Mouse (Mus musculus) liver, embryonic 13.5 days (tissue): ENCODE measurements around the gene Mgea5. TPM values are rescaled to one million over a fixed set of nuclear protein-coding genes. Genes with fewer than 3 reads are reported as not detected.

Source experiments
- ATAC-seq: fragments of 200-750 bp; cut with Nextera tagmentation; 2 replicates; pipeline ENCODE4 v1.8.0; 2017; ENCODE audit warnings: low read depth, mild to moderate bottlenecking, moderate number of reproducible peaks, moderate library complexity
- DNase-seq: peaks from one replicate; pipeline ENCODE4 v3.0.0; 2022
- H3K27ac ChIP-seq: fragments of 300-500 bp; sonication (generic); 2 replicates; pipeline ENCODE4 v1.5.1; 2015; ENCODE audit warnings: moderate library complexity, mild to moderate bottlenecking, inconsistent platforms
- H3K27me3 ChIP-seq: fragments of 300-500 bp; sonication (generic); 2 replicates; pipeline ENCODE4 v1.6.1; 2015; ENCODE audit warnings: mild to moderate bottlenecking, inconsistent platforms
- H3K36me3 ChIP-seq: fragments of 300-500 bp; sonication (generic); 2 replicates; pipeline ENCODE4 v1.6.1; 2015; ENCODE audit warnings: mild to moderate bottlenecking, inconsistent platforms
- H3K4me1 ChIP-seq: fragments of 300-500 bp; sonication (generic); replicated peaks from 2 replicates; pipeline ENCODE4 v1.6.1; 2015; ENCODE audit warnings: inconsistent platforms
- H3K4me2 ChIP-seq: fragments of 300-500 bp; sonication (generic); 2 replicates; pipeline ENCODE4 v1.6.1; 2015; ENCODE audit warnings: inconsistent platforms, mild to moderate bottlenecking, moderate library complexity
- H3K4me3 ChIP-seq: fragments of 300-500 bp; sonication (generic); replicated peaks from 2 replicates; pipeline ENCODE4 v1.5.1; 2015; ENCODE audit warnings: mild to moderate bottlenecking, inconsistent platforms
- H3K9ac ChIP-seq: fragments of 300-500 bp; sonication (generic); 2 replicates; pipeline ENCODE4 v1.6.1; 2015; ENCODE audit warnings: mild to moderate bottlenecking, inconsistent platforms
- H3K9me3 ChIP-seq: fragments of 300-500 bp; sonication (generic); replicated peaks from 2 replicates; pipeline ENCODE4 v1.6.1; 2016; ENCODE audit warnings: inconsistent platforms
- WGBS: fragments of 180-500 bp; shearing (Covaris S2); methylation state at CpG from one replicate; pipeline ENCODE4 v1.1.7; 2015; ENCODE audit not compliant: insufficient replicate concordance; 5-methylcytosine and 5-hydroxymethylcytosine counted together
- polyA plus RNA-seq: library from polyadenylated mRNA; unstranded; fragments of >200 nt; fragmentation: Nextera tagmentation; extraction: Ambion mirVana; gene quantifications from 2 replicates; pipeline ENCODE4 v1.2.1, GENCODE M21; 2015

The Mgea5 gene
- polyA plus RNA-seq, 1 experiment from 2014 or later, result 17.7 TPM

- peak overlapping the region; percentile 85 for H3K4me2 ChIP-seq
- H3K4me3 ChIP-seq, result peak overlapping the region; percentile 100
- DNase-seq (no peak), ATAC-seq (no peak)
- WGBS, result 65% methylated on average over 13 of the region's 13 CpGs
- no peaks in the 10 kb centered on the region for H3K9me3 ChIP-seq
- peaks cover 60% of the 10 kb centered on the region for H3K36me3 ChIP-seq
- H3K27ac ChIP-seq, result no peak overlapping the region; the same call in 1 of the 2 replicates
- H3K9ac ChIP-seq, result peak overlapping the region; percentile 99; the same call in 1 of the 2 replicates
- peaks cover 43% of the 10 kb centered on the region for H3K4me1 ChIP-seq
- no peaks in the 10 kb centered on the region for H3K27me3 ChIP-seq
Measured at GRCm38 (mm10) chr19:45780350-45780915, 3.2 kb downstream of the Mgea5 start.

GRCm38 (mm10) chr19:45775486-45775885, 8.2 kb downstream of the Mgea5 start:
- WGBS, result 66% methylated on average over 2 of the region's 2 CpGs
- no peak for ATAC-seq
- peaks cover 13% of the 10 kb centered on the region for H3K4me1 ChIP-seq

GRCm38 (mm10) chr19:45771501-45771900, 12.1 kb downstream of the Mgea5 start:
- no peak overlapping the region for H3K9ac ChIP-seq
- H3K27me3 ChIP-seq, result no peaks in the 10 kb centered on the region
- WGBS, result 79% methylated on average over 5 of the region's 5 CpGs
- H3K36me3 ChIP-seq, result peaks cover 98% of the 10 kb centered on the region
- H3K4me3 ChIP-seq, result no peak overlapping the region
- H3K4me2 ChIP-seq, result no peak overlapping the region
- no peaks in the 10 kb centered on the region for H3K9me3 ChIP-seq
- H3K27ac ChIP-seq, result no peak overlapping the region
- H3K4me1 ChIP-seq, result no peaks in the 10 kb centered on the region
- DNase-seq (no peak), ATAC-seq (no peak)

More at GRCm38 (mm10) chr19:45775486-45775885, 8.2 kb downstream of the Mgea5 start:
- no peak for DNase-seq
- H3K4me2 ChIP-seq, result no peak overlapping the region
- no peaks in the 10 kb centered on the region for H3K27me3 ChIP-seq
- no peak overlapping the region for H3K9ac ChIP-seq
- no peak overlapping the region for H3K27ac ChIP-seq
- peaks cover 99% of the 10 kb centered on the region for H3K36me3 ChIP-seq
- H3K9me3 ChIP-seq, result no peaks in the 10 kb centered on the region
- no peak overlapping the region for H3K4me3 ChIP-seq

GRCm38 (mm10) chr19:45760810-45761209, 22.8 kb downstream of the Mgea5 start:
- ATAC-seq, result no peak
- no peak overlapping the region for H3K4me2 ChIP-seq
- H3K27ac ChIP-seq, result no peak overlapping the region
- 0 out of 2 replicates have a peak, but pooled peaks cover 5% of the 10 kb centered on the region for H3K4me1 ChIP-seq
- H3K9ac ChIP-seq, result no peak overlapping the region
- DNase-seq, result no peak
- no peak overlapping the region for H3K4me3 ChIP-seq
- 84% methylated on average over 3 of the region's 3 CpGs for WGBS
- no peaks in the 10 kb centered on the region for H3K27me3 ChIP-seq
- peaks cover 95% of the 10 kb centered on the region for H3K36me3 ChIP-seq
- no peaks in the 10 kb centered on the region for H3K9me3 ChIP-seq

- Histone ChIP-seq H3K4me2 (no peak overlapping the region), H3K36me3 (peaks cover 95% of the 10 kb centered on the region), H3K9ac (no peak overlapping the region), H3K4me1 (0 out of 2 replicates have a peak, but pooled peaks cover 5% of the 10 kb centered on the region), H3K27me3 (no peaks in the 10 kb centered on the region), H3K27ac (no peak overlapping the region), H3K9me3 (no peaks in the 10 kb centered on the region), H3K4me3 (no peak overlapping the region)
- 90% methylated on average over 5 of the region's 5 CpGs for WGBS
- no peak for ATAC-seq
- no peak for DNase-seq
Measured at GRCm38 (mm10) chr19:45758671-45759070, 25.0 kb downstream of the Mgea5 start.

- Histone ChIP-seq H3K36me3 (peaks cover 80% of the 10 kb centered on the region), H3K4me2 (no peak overlapping the region), H3K4me1 (peaks cover 14% of the 10 kb centered on the region), H3K9me3 (no peaks in the 10 kb centered on the region), H3K27ac (no peak overlapping the region), H3K4me3 (no peak overlapping the region), H3K27me3 (no peaks in the 10 kb centered on the region), H3K9ac (no peak overlapping the region)
- ATAC-seq (no peak), DNase-seq (no peak)
- 90% methylated on average over 3 of the region's 3 CpGs for WGBS
Measured at GRCm38 (mm10) chr19:45753551-45753950, 30.1 kb downstream of the Mgea5 start.

GRCm38 (mm10) chr19:45751881-45752280, 31.8 kb downstream of the Mgea5 start:
- peaks cover 22% of the 10 kb centered on the region for H3K4me1 ChIP-seq
- H3K9ac ChIP-seq, result no peak overlapping the region
- peaks cover 67% of the 10 kb centered on the region for H3K36me3 ChIP-seq
- H3K27ac ChIP-seq, result no peak overlapping the region
- DNase-seq (no peak), ATAC-seq (no peak)
- H3K9me3 ChIP-seq, result no peaks in the 10 kb centered on the region
- H3K4me2 ChIP-seq, result no peak overlapping the region
- no peaks in the 10 kb centered on the region for H3K27me3 ChIP-seq
- no peak overlapping the region for H3K4me3 ChIP-seq
- WGBS, result 77% methylated on average over 7 of the region's 7 CpGs

GRCm38 (mm10) chr19:45749243-45750043, 34.2 kb downstream of the Mgea5 start, which contains the start of gene Npm3:
Gene Npm3 (minus strand): TSS chr19:45749591.
- H3K4me3 ChIP-seq, result peak within 1 kb of the TSS; percentile 94
- H3K4me2 ChIP-seq, result peak within 1 kb of the TSS; percentile 96
- peaks cover 42% of the 10 kb centered on the region for H3K4me1 ChIP-seq
- peak within 1 kb of the TSS; percentile 63 for H3K27ac ChIP-seq
- peaks cover 22% of the 10 kb centered on the region for H3K27me3 ChIP-seq
- peak within 1 kb of the TSS; percentile 93 for H3K9ac ChIP-seq
- peak; percentile 80 for ATAC-seq
- WGBS, result under 1% methylated on average over 59 of the region's 60 CpGs
- peak; percentile 77 for DNase-seq
- H3K36me3 ChIP-seq, result peaks cover 42% of the 10 kb centered on the region
- H3K9me3 ChIP-seq, result no peaks in the 10 kb centered on the region

- Histone ChIP-seq H3K4me1 (peaks cover 42% of the 10 kb centered on the region), H3K27ac (peak overlapping the region; percentile 63), H3K4me2 (peak overlapping the region; percentile 96), H3K9me3 (no peaks in the 10 kb centered on the region), H3K4me3 (peak overlapping the region; percentile 94), H3K9ac (peak overlapping the region; percentile 93), H3K27me3 (peaks cover 29% of the 10 kb centered on the region), H3K36me3 (peaks cover 35% of the 10 kb centered on the region)
- ATAC-seq, result peak; percentile 24
- no peak for DNase-seq
- under 1% methylated on average over 33 of the region's 33 CpGs for WGBS
Measured at GRCm38 (mm10) chr19:45748691-45749242, 34.9 kb downstream of the Mgea5 start.

- H3K4me2 ChIP-seq, result peak overlapping the region; percentile 96
- ATAC-seq, result no peak
- H3K27ac ChIP-seq, result peak overlapping the region; percentile 63
- H3K4me1 ChIP-seq, result peaks cover 42% of the 10 kb centered on the region
- 39% methylated on average over 9 of the region's 9 CpGs for WGBS
- peak overlapping the region; percentile 93 for H3K9ac ChIP-seq
- DNase-seq, result no peak
- peaks cover 32% of the 10 kb centered on the region for H3K36me3 ChIP-seq
- H3K27me3 ChIP-seq, result peaks cover 35% of the 10 kb centered on the region
- no peaks in the 10 kb centered on the region for H3K9me3 ChIP-seq
- H3K4me3 ChIP-seq, result peak overlapping the region; percentile 94
Measured at GRCm38 (mm10) chr19:45748206-45748605, 35.4 kb downstream of the Mgea5 start.
